Mouse (Mus musculus) layer of hippocampus, adult 8-10 months (tissue): Measurements from ENCODE around the gene Magoh. TPM values are rescaled to one million over a fixed set of nuclear protein-coding genes. Genes with fewer than 3 reads are reported as not detected.

ENCODE experiments used
- DNase-seq, 2 experiments: peaks; one replicate each; pipeline ENCODE4 v3.0.0; 2022; ENCODE audit warnings: low spot score in 2 of 2
- total RNA-seq, 4 experiments: library from RNA; stranded (reverse); gene quantifications; 2 replicates each; pipeline ENCODE4 v1.2.4; 2022

The Magoh gene
- total RNA-seq, 4 experiments from 2014 or later, result 33.5 to 41.2 (median 38.7) TPM

DNA sequence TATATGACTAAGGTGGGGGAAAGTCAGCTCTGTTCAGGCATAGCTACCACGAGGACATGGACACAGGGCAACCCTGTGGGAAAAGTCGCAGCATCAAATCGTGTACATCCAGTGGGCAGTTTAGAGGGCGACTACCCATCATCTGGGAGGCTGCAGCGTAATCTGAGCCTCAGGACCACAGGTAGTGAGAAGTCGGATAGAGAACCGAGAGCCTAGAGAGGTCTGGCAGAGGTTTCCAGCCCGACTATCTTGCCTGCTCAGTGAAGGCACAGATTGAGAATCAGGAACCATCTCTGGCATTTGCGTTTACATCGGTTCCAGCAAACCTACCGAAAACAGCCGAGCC is 9.8 kb downstream of the Magoh start:
- no peak for DNase-seq

DNA sequence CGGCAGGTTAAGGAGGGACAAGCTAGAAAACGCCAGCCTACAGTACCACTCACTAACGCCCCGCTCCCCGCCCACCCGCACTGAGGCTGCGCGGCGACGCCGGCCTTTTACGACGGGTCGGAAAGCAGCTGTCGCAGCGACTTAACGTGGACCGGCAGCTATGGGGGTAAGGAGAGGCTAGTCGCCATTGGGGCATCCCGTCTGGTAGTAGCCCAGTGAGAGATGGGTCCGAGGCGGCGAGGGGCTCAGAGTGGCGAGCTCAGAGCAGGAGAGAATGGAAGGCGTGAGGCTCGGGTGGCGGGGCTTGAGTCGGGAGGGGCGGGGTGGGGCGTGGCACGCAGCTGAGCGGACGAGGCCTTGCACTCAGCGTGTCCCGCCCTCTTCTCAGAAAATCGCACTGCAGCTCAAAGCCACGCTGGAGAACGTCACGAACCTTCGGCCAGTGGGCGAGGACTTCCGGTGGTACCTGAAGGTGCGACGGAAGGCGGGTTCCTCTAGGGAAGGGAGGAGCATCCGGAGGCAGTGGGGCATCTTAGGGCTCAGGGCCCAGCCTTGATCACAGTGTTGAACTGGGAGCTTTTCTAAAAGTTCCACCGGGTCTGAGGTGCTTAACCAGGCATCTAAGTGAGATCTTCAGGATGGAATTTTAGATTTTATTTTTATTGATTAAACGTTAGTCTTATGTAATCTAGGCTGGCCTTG is 10.3 kb downstream of the Magoh start, which contains the start of gene 0610037L13Rik:
Gene 0610037L13Rik (plus strand): TSS at position 83 of the 702 bp plus-strand sequence.
- peak; percentile 94 to 95 for DNase-seq

DNA sequence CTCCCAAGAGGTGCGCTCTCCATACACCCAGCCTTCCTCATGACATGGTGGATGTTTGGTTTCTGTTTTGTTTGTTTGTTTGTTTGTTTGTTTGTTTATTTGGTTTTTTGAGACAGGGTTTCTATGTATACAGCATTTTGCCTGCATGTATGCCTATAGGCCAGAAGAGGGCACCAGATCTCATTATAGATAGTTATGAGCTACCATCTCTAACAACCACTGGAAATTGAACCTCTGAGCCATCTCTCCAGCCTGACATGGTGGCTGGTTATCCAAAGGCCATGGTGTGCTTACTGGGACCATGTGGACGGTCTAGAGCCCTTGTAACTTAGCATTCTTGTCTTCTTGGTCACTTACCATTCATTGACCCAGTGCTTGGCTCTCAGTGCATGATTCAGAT is 13.1 kb downstream of the Magoh start:
- DNase-seq, result no peak

DNA sequence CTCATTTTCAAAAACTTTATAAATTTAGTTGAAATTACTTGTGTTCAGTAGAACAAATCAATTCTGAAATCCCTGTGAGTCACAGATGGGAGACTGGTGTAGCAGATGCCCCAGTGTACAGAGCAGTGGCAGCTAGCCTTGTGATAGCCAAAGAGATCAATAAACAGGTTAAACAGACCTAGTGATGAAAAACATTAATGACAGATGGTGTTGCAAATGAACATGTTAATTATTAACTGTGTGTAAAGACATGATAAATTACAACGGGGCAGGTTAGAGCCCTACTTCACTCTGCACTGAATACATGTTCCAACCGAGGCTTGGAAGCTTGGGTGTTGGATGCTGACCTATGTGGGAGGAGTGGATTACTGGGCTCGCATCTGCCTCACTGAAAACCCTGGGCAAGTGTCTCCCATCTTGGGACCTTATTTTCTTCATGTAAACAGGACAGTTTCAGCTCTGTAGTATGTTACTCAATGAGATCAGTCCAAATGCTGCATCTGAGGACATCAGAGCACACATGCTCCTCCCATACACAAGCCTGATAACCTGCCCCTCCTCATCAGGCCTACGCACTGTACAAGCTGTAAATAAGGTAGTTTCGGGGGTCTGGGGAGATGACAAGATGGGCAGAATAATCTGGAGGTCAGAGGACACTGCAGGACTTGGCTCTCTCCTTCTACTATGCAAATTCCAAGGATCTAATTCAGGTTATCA is 19.8 kb downstream of the Magoh start:
- peak in 1 of 2 experiments; percentile 30 for DNase-seq

DNA sequence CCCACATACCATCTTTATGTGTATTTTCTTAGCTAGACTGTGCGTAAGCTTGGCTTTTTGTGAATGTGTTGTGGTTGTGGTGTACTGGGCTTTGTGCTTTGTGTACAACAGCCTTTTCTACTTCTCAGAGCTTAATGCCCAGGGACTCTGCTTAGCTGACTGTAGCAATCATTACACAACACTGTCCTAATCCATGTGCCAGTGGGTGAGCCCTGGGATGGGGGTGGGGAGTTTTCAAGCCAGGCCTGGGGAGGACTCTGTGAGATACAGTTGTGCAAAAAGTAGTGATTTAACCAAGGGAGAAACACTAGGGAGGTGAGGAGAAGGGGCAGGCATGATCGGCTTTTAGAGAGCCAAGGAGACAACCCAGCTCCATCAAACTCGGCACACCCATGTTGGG is 20.7 kb downstream of the Magoh start:
- DNase-seq, result no peak

DNA sequence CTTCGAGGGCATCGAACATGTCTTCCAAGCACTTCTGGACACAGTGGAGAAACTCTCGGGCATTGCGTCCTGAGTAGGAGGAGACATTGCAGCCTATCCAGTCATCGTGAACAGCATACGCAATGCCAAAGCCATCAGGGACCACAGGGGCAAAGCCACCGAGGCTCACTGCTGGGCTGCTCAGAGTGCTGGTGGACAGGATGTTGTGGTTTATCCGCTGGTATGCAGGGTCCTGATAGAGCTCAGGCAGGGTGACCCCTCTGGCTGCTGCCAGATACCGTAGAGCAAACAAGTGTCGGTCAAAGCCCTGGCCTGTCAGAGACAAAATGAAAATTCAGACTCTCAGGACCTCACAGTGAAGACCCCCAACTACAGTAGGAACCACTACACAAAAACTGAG is 24.7 kb downstream of the Magoh start:
- no peak for DNase-seq

DNA sequence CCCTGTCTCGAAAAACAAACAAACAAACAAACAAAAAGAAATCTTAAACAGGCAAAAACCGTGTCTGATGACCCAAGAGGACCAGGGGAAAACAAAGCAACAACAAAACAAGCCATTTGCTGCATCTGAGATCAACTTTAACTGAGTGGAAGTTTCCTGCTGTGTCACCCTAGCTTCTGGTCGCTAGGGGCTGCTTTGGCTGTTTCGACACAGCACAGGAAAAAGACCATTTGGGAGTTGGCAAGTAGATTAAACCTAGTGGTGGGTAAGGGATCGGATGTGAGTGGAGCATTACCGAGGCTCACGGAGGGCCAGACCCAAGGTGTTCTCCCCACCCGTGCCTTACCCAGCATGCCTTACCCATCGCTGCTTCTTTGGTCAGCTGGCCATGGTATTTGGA is 27.0 kb downstream of the Magoh start:
- DNase-seq, result no peak

DNA sequence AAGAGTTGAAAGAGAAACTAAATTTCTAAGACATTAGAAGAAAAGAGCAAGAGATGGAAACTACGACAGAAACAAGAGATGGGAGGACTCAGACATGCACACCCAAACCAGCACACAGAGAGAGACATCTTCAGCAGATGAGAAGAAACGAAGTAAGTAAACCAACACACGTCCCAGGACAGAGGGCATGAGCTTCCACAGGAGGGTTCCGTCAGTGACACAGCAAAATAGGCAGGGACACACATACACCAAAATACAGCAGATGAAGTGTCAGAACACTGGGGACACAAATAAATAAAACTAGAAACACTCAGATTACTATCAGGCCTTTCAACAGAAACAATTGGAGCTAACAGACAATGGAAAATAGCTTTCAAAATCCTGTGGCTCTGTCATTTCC is 30.5 kb downstream of the Magoh start:
- no peak for DNase-seq

DNA sequence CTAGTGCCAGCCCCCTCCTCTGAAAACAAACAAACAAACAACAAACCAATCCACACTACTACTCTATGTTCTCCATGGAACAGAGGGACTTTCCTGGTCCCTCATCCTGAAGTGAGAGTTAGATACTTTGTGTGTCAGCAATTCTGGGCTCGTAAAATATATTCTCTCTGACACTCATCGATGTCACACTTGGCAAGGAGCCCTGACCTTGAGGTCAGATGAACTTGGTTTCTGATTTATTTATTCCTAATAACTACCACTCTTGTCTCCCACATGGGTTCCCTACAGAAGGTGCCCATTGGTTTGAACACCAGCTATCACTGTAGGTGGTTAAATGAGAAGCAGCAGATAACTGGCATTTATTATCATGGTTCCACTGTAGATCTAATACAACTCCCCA is 40.8 kb downstream of the Magoh start:
- DNase-seq, result no peak

DNA sequence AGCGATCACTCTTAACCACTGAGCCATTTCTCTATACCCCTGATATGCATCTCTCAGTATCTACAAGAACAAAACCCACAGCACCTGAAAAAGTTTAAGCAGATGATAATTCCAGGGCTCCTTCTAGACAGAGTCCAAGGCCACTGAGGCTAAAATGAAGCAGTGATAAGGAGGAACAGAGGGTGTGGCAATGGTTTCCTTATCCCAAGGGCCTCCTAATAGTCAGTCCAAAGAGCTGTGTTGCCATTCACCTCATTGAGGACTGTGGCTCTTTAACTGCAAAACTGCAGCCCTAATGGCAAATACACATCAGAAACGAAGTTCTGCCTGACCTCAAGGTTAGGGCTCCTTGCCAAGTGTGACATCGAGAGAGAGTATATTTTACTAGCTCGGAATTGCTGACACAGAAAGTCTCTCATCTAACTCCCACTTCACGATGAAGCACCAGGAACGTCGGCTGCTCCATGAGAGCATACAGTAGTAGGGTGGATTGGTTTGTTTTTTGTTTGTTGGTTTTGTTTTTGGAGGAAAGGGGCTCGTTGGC is 41.7 kb downstream of the Magoh start:
- no peak for DNase-seq

DNA sequence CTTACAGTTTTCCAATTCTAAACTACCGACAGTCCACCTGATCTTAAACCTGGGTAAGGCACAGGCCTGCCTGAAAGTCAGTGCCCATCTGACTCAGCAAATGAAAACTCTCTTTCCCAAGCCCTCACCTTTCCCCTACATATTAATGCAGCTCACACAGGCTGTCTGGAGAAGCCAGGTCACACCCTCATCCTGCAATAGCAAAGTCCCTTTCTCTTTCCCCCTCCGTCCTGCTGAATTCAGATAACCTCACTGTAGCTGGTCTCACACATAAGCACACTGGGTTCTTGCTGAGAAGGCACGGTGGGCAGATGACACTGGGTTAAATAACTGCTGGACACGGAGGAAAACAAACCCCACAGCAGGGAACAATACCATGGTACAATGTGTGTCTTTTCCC is 42.4 kb downstream of the Magoh start:
- no peak for DNase-seq

DNA sequence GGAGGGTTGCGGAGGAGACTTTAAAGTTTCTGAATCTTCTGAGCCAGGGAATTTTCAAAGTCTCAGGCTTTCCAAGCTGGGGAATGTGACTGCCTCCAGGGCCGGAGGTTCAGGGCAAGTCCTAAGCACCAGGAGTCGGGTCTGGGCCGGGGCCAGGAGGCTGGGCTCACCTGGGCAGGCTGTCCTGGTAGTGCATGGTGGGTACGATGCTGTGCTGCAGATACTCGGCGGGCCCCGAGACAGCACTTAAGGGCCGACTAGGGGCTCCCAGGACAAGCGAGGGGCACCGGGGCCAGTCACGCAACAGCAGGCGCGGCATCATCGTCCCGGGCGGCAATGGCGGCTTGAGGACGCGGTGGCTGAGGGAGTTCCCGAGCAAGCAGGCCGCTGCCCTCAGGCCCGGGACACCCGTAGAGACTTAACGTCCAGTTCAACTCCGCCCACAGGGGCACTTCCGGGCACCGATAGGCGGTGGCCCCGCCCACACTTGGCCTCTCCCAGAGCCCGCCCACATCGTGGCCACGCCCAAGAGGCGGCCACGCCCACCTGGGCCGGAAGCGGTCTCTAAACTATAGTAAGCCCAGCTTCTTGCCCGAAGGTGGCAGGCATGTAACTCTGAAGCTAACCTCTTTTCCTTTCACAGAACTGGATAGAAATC is 43.7 kb downstream of the Magoh start, which contains the start of gene Cpt2:
Gene Cpt2 (minus strand): TSS at position 466 of the 658 bp plus-strand sequence.
- peak; percentile 61 to 74 for DNase-seq

DNA sequence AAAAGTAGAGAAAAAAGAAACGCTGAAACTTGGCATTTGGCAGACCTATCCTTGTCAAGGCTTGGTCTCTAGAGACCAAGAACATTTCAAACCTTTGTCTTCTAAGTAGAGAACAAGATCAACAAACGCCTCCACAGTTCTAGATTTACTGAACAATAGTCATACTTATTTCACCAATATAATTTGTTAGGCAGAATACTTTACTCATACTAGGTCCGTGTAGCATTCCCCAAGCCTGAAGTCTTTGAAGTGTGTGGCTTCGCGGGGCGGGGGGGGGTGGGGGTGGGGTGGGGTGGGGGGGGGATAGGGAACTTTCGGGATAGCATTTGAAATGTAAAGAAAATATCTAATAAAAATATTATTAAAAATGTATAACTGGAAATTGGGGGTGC is 44.2 kb downstream of the Magoh start:
- DNase-seq, result no peak

DNA sequence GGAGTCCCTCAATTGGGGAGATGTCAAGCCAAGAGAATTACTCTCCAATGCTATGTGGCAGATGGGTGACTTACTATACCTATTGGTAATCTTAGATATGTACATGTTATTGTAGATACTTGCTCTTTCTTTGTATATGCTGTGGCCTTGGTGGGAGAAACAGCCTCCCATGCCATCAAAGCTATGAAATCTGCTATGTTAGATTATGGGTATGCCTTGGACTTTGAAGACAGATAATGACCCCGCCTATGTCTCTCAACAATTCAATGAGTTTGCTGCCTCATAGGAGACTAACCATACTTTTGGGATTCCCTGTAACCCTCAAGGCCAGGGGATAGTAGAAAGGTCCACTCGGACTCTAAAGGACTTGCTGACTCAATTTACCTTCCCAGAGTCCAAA is 48.7 kb downstream of the Magoh start:
- DNase-seq, result no peak

DNA sequence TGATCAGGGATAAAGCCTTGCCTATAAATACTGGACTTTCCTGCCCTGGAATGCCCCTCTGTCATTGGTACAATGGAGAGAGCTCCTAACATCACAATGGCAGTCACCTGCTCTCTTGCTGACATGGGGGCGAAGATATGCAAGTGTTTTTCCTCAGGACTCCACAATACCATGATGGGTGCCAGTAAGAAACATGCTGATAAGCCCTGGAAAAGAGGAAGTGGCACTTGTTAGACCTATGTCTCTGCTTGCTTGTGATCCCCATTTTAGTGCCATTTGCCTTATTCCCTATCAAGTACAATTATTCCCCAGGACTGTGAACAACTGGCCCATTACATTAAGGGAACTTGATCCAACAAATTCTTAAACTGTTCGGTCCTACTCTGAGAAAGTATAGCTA is 49.2 kb downstream of the Magoh start:
- DNase-seq, result no peak

DNA sequence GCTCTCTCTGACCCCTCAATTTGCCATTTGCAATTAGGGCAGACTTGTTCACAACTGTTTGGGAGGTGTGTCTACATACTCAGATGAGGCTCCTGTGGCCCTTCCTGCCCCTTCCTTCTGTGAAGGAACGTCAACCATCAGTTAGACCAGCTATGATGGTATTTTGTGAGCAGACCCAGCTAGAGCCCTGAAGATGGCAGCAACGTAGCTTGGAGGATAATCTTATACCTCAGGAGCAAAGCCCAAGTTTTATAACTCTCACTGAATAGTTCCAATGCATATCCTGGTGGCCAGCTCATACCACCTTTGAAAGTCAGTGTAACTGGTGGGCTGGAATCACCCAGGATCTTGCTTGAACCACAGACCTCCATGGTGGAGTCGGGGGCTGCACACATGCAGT is 51.9 kb downstream of the Magoh start:
- DNase-seq, result no peak

DNA sequence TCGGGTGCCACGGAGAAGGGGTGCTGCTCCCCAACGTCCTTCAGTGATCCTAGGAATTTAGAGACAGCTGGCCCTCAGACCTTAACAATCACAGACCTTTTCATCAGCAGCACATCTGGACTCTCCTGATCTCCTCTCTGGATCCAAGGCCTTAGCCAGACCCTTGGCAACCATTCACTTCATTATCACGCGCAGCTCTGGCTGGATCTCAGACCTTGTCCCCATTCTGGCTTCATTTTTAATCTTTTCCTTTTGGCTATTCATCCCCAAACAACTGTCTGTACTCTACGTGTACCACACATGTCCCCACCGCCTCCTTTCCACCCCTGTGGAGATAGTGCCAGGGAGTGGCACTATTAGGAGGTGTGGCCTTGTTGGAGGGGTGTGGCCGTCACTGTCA is 53.7 kb downstream of the Magoh start:
- no peak for DNase-seq

DNA sequence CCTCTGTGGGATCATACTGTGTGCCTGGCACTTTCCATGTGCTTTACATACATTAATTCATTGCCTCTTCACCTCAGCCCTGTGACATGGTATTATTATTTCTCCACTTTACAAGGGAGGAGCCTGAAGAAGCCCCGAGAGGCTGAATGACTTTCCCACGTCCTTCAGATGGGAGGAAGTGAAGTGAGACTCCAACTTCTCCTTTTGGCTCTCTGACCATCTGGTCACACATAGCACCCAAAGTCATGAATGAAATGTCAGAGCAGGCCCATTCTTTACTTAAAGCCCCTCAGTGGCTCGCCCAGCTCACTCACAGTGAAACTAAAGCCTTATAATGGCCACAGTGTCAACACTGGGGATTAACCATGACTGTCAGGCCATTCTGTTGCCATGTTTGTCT is 55.7 kb downstream of the Magoh start:
- DNase-seq, result no peak
